Mouse (Mus musculus): Measurements from ENCODE around the gene Nup210l. TPM values are rescaled to one million over a fixed set of nuclear protein-coding genes. Genes with fewer than 3 reads are reported as not detected.

The Nup210l gene
- polyA plus RNA-seq, 1 experiment from 2014 or later: 0.53 TPM

- H3K27ac ChIP-seq (ENCODE audit: low read depth): no peak overlapping the region
- no peak overlapping the region for H3K4me3 ChIP-seq (ENCODE audit: low read depth, low read length)
- H3K9ac ChIP-seq (ENCODE audit: low read length): no peak overlapping the region
- no peaks in the 10 kb centered on the region for H3K27me3 ChIP-seq (replicated peaks; ENCODE audit: control insufficient read depth, insufficient read depth, low read length)
- H3K4me1 ChIP-seq (replicated peaks; ENCODE audit: control insufficient read depth, insufficient read depth, low read length): peaks cover 32% of the 10 kb centered on the region
- no peak for ATAC-seq (replicated peaks; ENCODE audit: low FRiP score, low TSS enrichment, low read depth)
- WGBS: 48% methylated on average over 5 of the region's 5 CpGs
- no peaks in the 10 kb centered on the region for H3K9me3 ChIP-seq (ENCODE audit: control insufficient read depth, low read length)
- no peak overlapping the region for H3K4me2 ChIP-seq (ENCODE audit: low read length)
- DNase-seq (ENCODE audit: low spot score): no peak
- H3K36me3 ChIP-seq (ENCODE audit: control insufficient read depth, insufficient read depth, low read length): 0 out of 2 replicates have a peak, but pooled peaks cover 4% of the 10 kb centered on the region
Observed at GRCm38 (mm10) chr3:90078224-90078623, 25.7 kb upstream of the Nup210l start.

- Histone ChIP-seq H3K9ac (ENCODE audit: low read length) (peak overlapping the region; percentile 86), H3K36me3 (ENCODE audit: control insufficient read depth, insufficient read depth, low read length) (0 out of 2 replicates have a peak, but pooled peaks cover 4% of the 10 kb centered on the region), H3K27me3 (replicated peaks; ENCODE audit: control insufficient read depth, insufficient read depth, low read length) (no peaks in the 10 kb centered on the region), H3K4me3 (ENCODE audit: low read depth, low read length) (peak overlapping the region; percentile 73), H3K4me1 (replicated peaks; ENCODE audit: control insufficient read depth, insufficient read depth, low read length) (peaks cover 43% of the 10 kb centered on the region), H3K4me2 (ENCODE audit: low read length) (peak overlapping the region; percentile 56), H3K9me3 (ENCODE audit: control insufficient read depth, low read length) (no peaks in the 10 kb centered on the region), H3K27ac (ENCODE audit: low read depth) (peak overlapping the region; percentile 99)
- 0% methylated on average over 33 of the region's 33 CpGs for WGBS
- ATAC-seq (replicated peaks; ENCODE audit: low FRiP score, low TSS enrichment, low read depth) (peak; percentile 91), DNase-seq (ENCODE audit: low spot score) (peak; percentile 94)
Observed at GRCm38 (mm10) chr3:90079133-90079762, 24.7 kb upstream of the Nup210l start.

GRCm38 (mm10) chr3:90079763-90080497, 24.0 kb upstream of the Nup210l start:
- ATAC-seq (replicated peaks; ENCODE audit: low FRiP score, low TSS enrichment, low read depth): peak; percentile 60
- peak overlapping the region; percentile 73 for H3K4me3 ChIP-seq (ENCODE audit: low read depth, low read length)
- peaks cover 48% of the 10 kb centered on the region for H3K4me1 ChIP-seq (replicated peaks; ENCODE audit: control insufficient read depth, insufficient read depth, low read length)
- under 1% methylated on average over 53 of the region's 53 CpGs for WGBS
- H3K9me3 ChIP-seq (ENCODE audit: control insufficient read depth, low read length): no peaks in the 10 kb centered on the region
- H3K27ac ChIP-seq (ENCODE audit: low read depth): peak overlapping the region; percentile 99
- DNase-seq (ENCODE audit: low spot score): peak; percentile 87
- H3K27me3 ChIP-seq (replicated peaks; ENCODE audit: control insufficient read depth, insufficient read depth, low read length): no peaks in the 10 kb centered on the region
- 0 out of 2 replicates have a peak, but pooled peaks cover 4% of the 10 kb centered on the region for H3K36me3 ChIP-seq (ENCODE audit: control insufficient read depth, insufficient read depth, low read length)
- H3K4me2 ChIP-seq (ENCODE audit: low read length): peak overlapping the region; percentile 59
- H3K9ac ChIP-seq (ENCODE audit: low read length): peak overlapping the region; percentile 86

GRCm38 (mm10) chr3:90080498-90080863, 23.5 kb upstream of the Nup210l start:
- ATAC-seq (replicated peaks; ENCODE audit: low FRiP score, low TSS enrichment, low read depth) (no peak), DNase-seq (ENCODE audit: low spot score) (no peak)
- WGBS: 2% methylated on average over 6 of the region's 6 CpGs
- peak overlapping the region; percentile 86 for H3K9ac ChIP-seq (ENCODE audit: low read length)
- H3K36me3 ChIP-seq (ENCODE audit: control insufficient read depth, insufficient read depth, low read length): 0 out of 2 replicates have a peak, but pooled peaks cover 4% of the 10 kb centered on the region
- peak overlapping the region; percentile 99 for H3K27ac ChIP-seq (ENCODE audit: low read depth)
- peak overlapping the region; percentile 59 for H3K4me2 ChIP-seq (ENCODE audit: low read length)
- peaks cover 52% of the 10 kb centered on the region for H3K4me1 ChIP-seq (replicated peaks; ENCODE audit: control insufficient read depth, insufficient read depth, low read length)
- H3K9me3 ChIP-seq (ENCODE audit: control insufficient read depth, low read length): no peaks in the 10 kb centered on the region
- H3K4me3 ChIP-seq (ENCODE audit: low read depth, low read length): peak overlapping the region; percentile 73
- H3K27me3 ChIP-seq (replicated peaks; ENCODE audit: control insufficient read depth, insufficient read depth, low read length): no peaks in the 10 kb centered on the region

- 62% methylated on average over 5 of the region's 5 CpGs for WGBS
Observed at GRCm38 (mm10) chr3:90081365-90082240, 22.3 kb upstream of the Nup210l start.

GRCm38 (mm10) chr3:90083034-90083433, 20.9 kb upstream of the Nup210l start:
- Histone ChIP-seq H3K9ac (ENCODE audit: low read length) (peak overlapping the region; percentile 27), H3K27ac (ENCODE audit: low read depth) (peak overlapping the region; percentile 99), H3K9me3 (ENCODE audit: control insufficient read depth, low read length) (no peaks in the 10 kb centered on the region), H3K4me2 (ENCODE audit: low read length) (peak overlapping the region; percentile 59), H3K36me3 (ENCODE audit: control insufficient read depth, insufficient read depth, low read length) (peaks cover 25% of the 10 kb centered on the region), H3K27me3 (replicated peaks; ENCODE audit: control insufficient read depth, insufficient read depth, low read length) (no peaks in the 10 kb centered on the region), H3K4me1 (replicated peaks; ENCODE audit: control insufficient read depth, insufficient read depth, low read length) (peaks cover 47% of the 10 kb centered on the region), H3K4me3 (ENCODE audit: low read depth, low read length) (peak overlapping the region; percentile 8; the same call in 1 of the 2 replicates)
- 32% methylated on average over 5 of the region's 5 CpGs for WGBS
- DNase-seq (ENCODE audit: low spot score) (peak; percentile 59), ATAC-seq (replicated peaks; ENCODE audit: low FRiP score, low TSS enrichment, low read depth) (no peak)

More at GRCm38 (mm10) chr3:90081365-90082240, 22.3 kb upstream of the Nup210l start:
- Histone ChIP-seq H3K4me2 (ENCODE audit: low read length) (peak overlapping the region; percentile 59), H3K4me1 (replicated peaks; ENCODE audit: control insufficient read depth, insufficient read depth, low read length) (peaks cover 52% of the 10 kb centered on the region), H3K9ac (ENCODE audit: low read length) (peak overlapping the region; percentile 20; the same call in 1 of the 2 replicates), H3K36me3 (ENCODE audit: control insufficient read depth, insufficient read depth, low read length) (peaks cover 11% of the 10 kb centered on the region; the same call in 1 of the 2 replicates), H3K4me3 (ENCODE audit: low read depth, low read length) (peak overlapping the region; percentile 73), H3K27me3 (replicated peaks; ENCODE audit: control insufficient read depth, insufficient read depth, low read length) (no peaks in the 10 kb centered on the region), H3K27ac (ENCODE audit: low read depth) (peak overlapping the region; percentile 99), H3K9me3 (ENCODE audit: control insufficient read depth, low read length) (no peaks in the 10 kb centered on the region)
- DNase-seq (ENCODE audit: low spot score): peak; percentile 70
- ATAC-seq (replicated peaks; ENCODE audit: low FRiP score, low TSS enrichment, low read depth): peak; percentile 7

GRCm38 (mm10) chr3:90083698-90084324, 20.1 kb upstream of the Nup210l start:
- DNase-seq (ENCODE audit: low spot score) (peak; percentile 62), ATAC-seq (replicated peaks; ENCODE audit: low FRiP score, low TSS enrichment, low read depth) (no peak)
- H3K9ac ChIP-seq (ENCODE audit: low read length): peak overlapping the region; percentile 25; the same call in 1 of the 2 replicates
- H3K27me3 ChIP-seq (replicated peaks; ENCODE audit: control insufficient read depth, insufficient read depth, low read length): no peaks in the 10 kb centered on the region
- H3K9me3 ChIP-seq (ENCODE audit: control insufficient read depth, low read length): no peaks in the 10 kb centered on the region
- H3K4me2 ChIP-seq (ENCODE audit: low read length): peak overlapping the region; percentile 59
- peaks cover 42% of the 10 kb centered on the region for H3K4me1 ChIP-seq (replicated peaks; ENCODE audit: control insufficient read depth, insufficient read depth, low read length)
- H3K27ac ChIP-seq (ENCODE audit: low read depth): peak overlapping the region; percentile 99
- 35% methylated on average over 3 of the region's 3 CpGs for WGBS
- H3K36me3 ChIP-seq (ENCODE audit: control insufficient read depth, insufficient read depth, low read length): peaks cover 33% of the 10 kb centered on the region
- H3K4me3 ChIP-seq (ENCODE audit: low read depth, low read length): peak overlapping the region; percentile 8; the same call in 1 of the 2 replicates

- Histone ChIP-seq H3K4me2 (ENCODE audit: low read length) (no peak overlapping the region), H3K27me3 (replicated peaks; ENCODE audit: control insufficient read depth, insufficient read depth, low read length) (no peaks in the 10 kb centered on the region), H3K27ac (ENCODE audit: low read depth) (no peak overlapping the region), H3K9ac (ENCODE audit: low read length) (no peak overlapping the region), H3K4me1 (replicated peaks; ENCODE audit: control insufficient read depth, insufficient read depth, low read length) (peaks cover 39% of the 10 kb centered on the region), H3K36me3 (ENCODE audit: control insufficient read depth, insufficient read depth, low read length) (peaks cover 43% of the 10 kb centered on the region), H3K9me3 (ENCODE audit: control insufficient read depth, low read length) (no peaks in the 10 kb centered on the region), H3K4me3 (ENCODE audit: low read depth, low read length) (no peak overlapping the region)
- WGBS: 78% methylated on average over 4 of the region's 4 CpGs
- no peak for ATAC-seq (replicated peaks; ENCODE audit: low FRiP score, low TSS enrichment, low read depth)
- DNase-seq (ENCODE audit: low spot score): no peak
Observed at GRCm38 (mm10) chr3:90084790-90085189, 19.1 kb upstream of the Nup210l start.
